Mouse (Mus musculus) intestine, embryonic 14.5 days (tissue): ENCODE data around the gene Ip6k1. TPM values are rescaled to one million over a fixed set of nuclear protein-coding genes. Genes with fewer than 3 reads are reported as not detected.

Source experiments
- ATAC-seq: fragments of 200-750 bp; cut with Nextera tagmentation; replicated peaks from 2 replicates; pipeline ENCODE4 v1.8.0; 2017; ENCODE audit warnings: low read depth, moderate number of reproducible peaks, moderate TSS enrichment, moderate library complexity; ENCODE audit not compliant: low FRiP score, low TSS enrichment
- DNase-seq: peaks from one replicate; pipeline ENCODE4 v3.0.0-alpha.2; 2018; ENCODE audit warnings: low spot score
- H3K27ac ChIP-seq: fragments of 300-500 bp; sonication (generic); 2 replicates; pipeline ENCODE4 v1.5.1; 2014; ENCODE audit warnings: low read depth, mild to moderate bottlenecking, control low read depth
- H3K27me3 ChIP-seq: fragments of 300-500 bp; sonication (generic); replicated peaks from 2 replicates; pipeline ENCODE4 v1.6.1; 2014; ENCODE audit warnings: low read length, control low read depth; ENCODE audit not compliant: control insufficient read depth, insufficient read depth
- H3K36me3 ChIP-seq: fragments of 300-500 bp; sonication (generic); 2 replicates; pipeline ENCODE4 v1.6.1; 2014; ENCODE audit warnings: low read length, control low read depth; ENCODE audit not compliant: control insufficient read depth, insufficient read depth
- H3K4me1 ChIP-seq: fragments of 300-500 bp; sonication (generic); replicated peaks from 2 replicates; pipeline ENCODE4 v1.6.1; 2014; ENCODE audit warnings: low read length, control low read depth, mixed read lengths; ENCODE audit not compliant: control insufficient read depth, insufficient read depth
- H3K4me2 ChIP-seq: fragments of 300-500 bp; sonication (generic); 2 replicates; pipeline ENCODE4 v1.6.1; 2014; ENCODE audit warnings: low read length
- H3K4me3 ChIP-seq: fragments of 300-500 bp; sonication (generic); 2 replicates; pipeline ENCODE4 v1.5.1; 2014; ENCODE audit warnings: low read depth, low read length, control low read depth, mixed read lengths
- H3K9ac ChIP-seq: fragments of 300-500 bp; sonication (generic); 2 replicates; pipeline ENCODE4 v1.6.1; 2014; ENCODE audit warnings: mild to moderate bottlenecking, low read length
- H3K9me3 ChIP-seq: fragments of 300-500 bp; sonication (generic); 2 replicates; pipeline ENCODE4 v1.6.1; 2016; ENCODE audit warnings: low read length, control low read depth; ENCODE audit not compliant: control insufficient read depth
- WGBS: fragments of 180-500 bp; shearing (Covaris S2); extraction: QIAGEN DNeasy Blood & Tissue Kit; methylation state at CpG from one replicate; pipeline ENCODE4 v1.1.7; 2014; 5-methylcytosine and 5-hydroxymethylcytosine counted together
- polyA plus RNA-seq: library from polyadenylated mRNA; unstranded; fragments of >200 nt; fragmentation: Nextera tagmentation; extraction: Ambion mirVana; gene quantifications from 2 replicates; pipeline ENCODE4 v1.2.1, GENCODE M21; 2014

Gene Ip6k1
- polyA plus RNA-seq, 1 experiment from 2014 or later: 25.8 TPM

DNA sequence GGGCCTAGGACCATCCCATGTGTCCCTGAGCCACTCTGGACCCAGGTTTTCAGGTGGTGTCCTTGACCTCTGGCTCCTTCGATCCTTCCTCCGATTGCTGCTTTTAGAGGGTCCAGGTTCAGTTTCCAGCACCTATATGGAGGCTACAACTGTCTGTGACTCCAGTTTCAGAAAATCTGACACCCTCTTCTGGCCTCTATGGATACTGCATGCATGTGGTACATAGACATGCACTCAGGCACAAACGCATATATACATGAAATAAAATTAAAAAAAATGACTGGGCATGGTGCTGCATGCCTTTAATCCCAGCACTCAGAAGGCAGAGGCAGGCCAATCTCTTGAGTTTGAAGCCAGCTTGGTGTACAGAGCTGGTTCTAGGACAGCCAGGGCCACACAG, 25.6 kb downstream of the Ip6k1 start:
- H3K4me2 ChIP-seq: no peak overlapping the region
- 95% methylated on average over 3 of the region's 3 CpGs for WGBS
- no peak overlapping the region for H3K27ac ChIP-seq
- ATAC-seq: no peak
- no peak for DNase-seq
- H3K9ac ChIP-seq: no peak overlapping the region
- peaks cover 57% of the 10 kb centered on the region for H3K36me3 ChIP-seq
- H3K4me1 ChIP-seq: no peaks in the 10 kb centered on the region
- no peak overlapping the region for H3K4me3 ChIP-seq
- H3K27me3 ChIP-seq: no peaks in the 10 kb centered on the region
- H3K9me3 ChIP-seq: no peaks in the 10 kb centered on the region

DNA sequence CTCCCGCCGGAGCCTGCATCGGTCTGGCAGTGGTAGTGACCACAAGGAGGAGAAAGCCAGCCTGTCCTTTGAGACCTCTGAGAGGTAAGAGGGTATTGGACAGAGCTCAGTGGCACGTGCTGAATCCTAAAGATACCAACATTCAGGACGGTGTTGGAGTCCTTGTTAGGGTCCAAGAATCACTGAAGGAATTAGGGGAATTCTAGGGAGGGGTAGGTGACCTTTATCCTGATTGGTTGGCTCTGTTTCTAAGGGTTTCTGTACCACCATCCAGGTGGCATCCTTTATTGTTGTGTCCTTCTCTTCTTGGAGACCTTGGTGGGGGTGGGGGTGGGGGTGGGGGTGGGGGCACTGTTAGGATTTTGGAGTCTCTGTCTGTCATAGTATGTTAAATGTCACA, 29.8 kb downstream of the Ip6k1 start:
- no peak for ATAC-seq
- Histone ChIP-seq H3K27me3 (no peaks in the 10 kb centered on the region), H3K36me3 (peaks cover 54% of the 10 kb centered on the region), H3K4me1 (no peaks in the 10 kb centered on the region), H3K9me3 (no peaks in the 10 kb centered on the region), H3K4me3 (no peak overlapping the region), H3K27ac (no peak overlapping the region), H3K9ac (no peak overlapping the region), H3K4me2 (no peak overlapping the region)
- DNase-seq: no peak
- WGBS: 95% methylated on average over 5 of the region's 5 CpGs

DNA sequence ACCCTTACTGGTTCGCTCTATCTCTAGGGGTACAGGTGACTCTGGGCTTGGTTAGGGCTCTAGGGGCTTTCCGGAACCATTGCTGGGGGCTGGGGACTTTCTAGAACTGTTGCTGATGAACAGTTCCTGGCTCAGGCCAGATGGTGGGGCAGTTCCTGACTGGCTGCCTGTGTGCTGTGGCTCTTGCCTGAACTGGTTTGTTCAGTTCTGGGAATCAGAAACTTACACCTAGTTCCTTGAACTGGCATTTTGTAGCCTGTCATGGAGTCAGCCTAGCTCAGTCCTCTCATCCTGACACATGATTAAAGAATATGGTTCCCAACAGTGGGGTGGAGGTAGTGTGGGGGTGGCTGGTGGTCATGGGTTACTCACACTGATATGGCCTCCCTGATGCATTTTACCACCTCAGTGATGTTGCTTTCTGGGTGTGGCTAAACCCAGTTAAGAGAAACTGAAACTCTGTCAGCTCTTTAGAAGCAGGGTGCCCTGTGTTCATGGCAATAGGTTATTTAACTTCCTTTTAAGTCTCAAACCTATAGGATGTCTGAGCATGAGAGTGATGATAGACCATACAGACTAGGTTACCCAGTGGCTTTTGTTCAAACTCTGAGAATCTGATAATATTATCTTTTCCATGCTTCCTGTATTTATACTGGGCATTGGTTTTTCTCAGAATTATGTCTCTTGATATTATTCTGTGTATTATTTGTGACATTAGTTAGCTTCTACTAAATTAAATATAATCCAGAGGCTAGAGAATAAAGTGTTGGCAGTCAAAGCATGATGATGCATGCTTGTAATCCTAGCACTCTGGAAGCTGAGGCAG, 33.2 kb downstream of the Ip6k1 start:
- DNase-seq: no peak
- Histone ChIP-seq H3K4me1 (no peaks in the 10 kb centered on the region), H3K36me3 (peaks cover 51% of the 10 kb centered on the region), H3K4me2 (no peak overlapping the region), H3K4me3 (no peak overlapping the region), H3K27me3 (no peaks in the 10 kb centered on the region), H3K27ac (no peak overlapping the region), H3K9me3 (no peaks in the 10 kb centered on the region), H3K9ac (no peak overlapping the region)
- no peak for ATAC-seq
- WGBS: 97% methylated on average over 2 of the region's 2 CpGs

DNA sequence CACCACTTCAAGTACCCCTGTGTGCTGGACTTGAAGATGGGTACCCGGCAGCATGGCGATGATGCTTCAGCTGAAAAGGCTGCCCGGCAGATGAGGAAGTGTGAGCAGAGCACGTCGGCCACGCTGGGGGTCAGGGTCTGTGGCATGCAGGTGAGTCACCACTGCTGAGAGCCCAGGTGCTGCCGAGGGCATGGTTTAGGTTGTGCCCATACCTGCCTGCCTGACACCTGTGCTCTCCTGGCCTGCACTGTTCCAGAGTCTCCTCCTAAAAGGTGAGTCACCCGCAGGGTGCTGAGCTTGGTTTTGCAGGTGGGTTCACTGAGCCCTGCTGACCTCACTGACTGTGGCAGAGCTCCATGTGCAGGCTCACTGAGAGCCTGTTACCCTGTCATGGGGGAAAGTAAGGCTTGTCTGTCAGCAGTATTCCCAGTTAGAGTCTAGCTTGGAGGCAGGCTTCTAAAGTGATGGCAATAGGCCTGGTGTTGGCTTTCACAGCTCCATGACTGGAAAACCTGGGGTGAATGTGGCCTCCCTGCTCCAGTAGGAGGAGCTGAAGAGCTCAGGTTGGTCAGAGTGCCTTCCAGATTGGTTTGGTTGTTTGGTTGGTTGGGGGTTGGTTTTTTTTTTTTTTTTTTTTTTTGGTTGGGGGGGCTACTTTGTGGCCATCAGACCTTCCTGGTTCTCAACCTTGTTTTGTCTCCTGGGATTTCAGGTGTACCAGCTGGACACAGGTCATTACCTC, 42.6 kb downstream of the Ip6k1 start:
- no peak overlapping the region for H3K4me2 ChIP-seq
- ATAC-seq: no peak
- H3K36me3 ChIP-seq: peaks cover 64% of the 10 kb centered on the region
- no peak overlapping the region for H3K27ac ChIP-seq
- no peaks in the 10 kb centered on the region for H3K27me3 ChIP-seq
- H3K9me3 ChIP-seq: no peaks in the 10 kb centered on the region
- H3K4me3 ChIP-seq: no peak overlapping the region
- DNase-seq: no peak
- peaks cover 12% of the 10 kb centered on the region; the same call in 1 of the 2 replicates for H3K4me1 ChIP-seq
- 97% methylated on average over 8 of the region's 8 CpGs for WGBS
- H3K9ac ChIP-seq: no peak overlapping the region

DNA sequence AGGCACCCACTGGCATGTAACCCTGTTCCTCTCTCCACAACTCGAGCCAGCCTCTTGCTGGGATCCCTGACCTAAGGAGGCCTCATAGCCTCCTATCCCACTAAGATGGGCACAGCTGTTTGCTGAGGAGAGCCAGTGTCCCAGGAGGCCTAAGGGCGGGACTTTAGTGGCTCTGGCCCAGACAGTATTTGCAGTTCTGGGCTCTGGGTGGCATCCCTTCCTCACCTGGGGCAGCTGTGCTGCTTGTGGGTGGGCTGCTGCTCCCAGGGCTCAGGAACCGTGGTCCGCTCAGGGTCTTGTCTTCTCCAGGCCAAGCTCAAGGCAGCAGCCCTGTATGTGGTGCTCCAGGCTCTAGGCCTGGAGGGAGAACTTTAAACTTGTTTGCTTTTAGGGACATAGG, 44.3 kb downstream of the Ip6k1 start:
- Histone ChIP-seq H3K4me2 (no peak overlapping the region), H3K4me1 (peaks cover 15% of the 10 kb centered on the region; the same call in 1 of the 2 replicates), H3K9ac (no peak overlapping the region), H3K9me3 (no peaks in the 10 kb centered on the region), H3K27me3 (no peaks in the 10 kb centered on the region), H3K27ac (no peak overlapping the region), H3K4me3 (no peak overlapping the region), H3K36me3 (peaks cover 67% of the 10 kb centered on the region)
- WGBS: 94% methylated on average over 4 of the region's 4 CpGs
- DNase-seq (no peak), ATAC-seq (no peak)

DNA sequence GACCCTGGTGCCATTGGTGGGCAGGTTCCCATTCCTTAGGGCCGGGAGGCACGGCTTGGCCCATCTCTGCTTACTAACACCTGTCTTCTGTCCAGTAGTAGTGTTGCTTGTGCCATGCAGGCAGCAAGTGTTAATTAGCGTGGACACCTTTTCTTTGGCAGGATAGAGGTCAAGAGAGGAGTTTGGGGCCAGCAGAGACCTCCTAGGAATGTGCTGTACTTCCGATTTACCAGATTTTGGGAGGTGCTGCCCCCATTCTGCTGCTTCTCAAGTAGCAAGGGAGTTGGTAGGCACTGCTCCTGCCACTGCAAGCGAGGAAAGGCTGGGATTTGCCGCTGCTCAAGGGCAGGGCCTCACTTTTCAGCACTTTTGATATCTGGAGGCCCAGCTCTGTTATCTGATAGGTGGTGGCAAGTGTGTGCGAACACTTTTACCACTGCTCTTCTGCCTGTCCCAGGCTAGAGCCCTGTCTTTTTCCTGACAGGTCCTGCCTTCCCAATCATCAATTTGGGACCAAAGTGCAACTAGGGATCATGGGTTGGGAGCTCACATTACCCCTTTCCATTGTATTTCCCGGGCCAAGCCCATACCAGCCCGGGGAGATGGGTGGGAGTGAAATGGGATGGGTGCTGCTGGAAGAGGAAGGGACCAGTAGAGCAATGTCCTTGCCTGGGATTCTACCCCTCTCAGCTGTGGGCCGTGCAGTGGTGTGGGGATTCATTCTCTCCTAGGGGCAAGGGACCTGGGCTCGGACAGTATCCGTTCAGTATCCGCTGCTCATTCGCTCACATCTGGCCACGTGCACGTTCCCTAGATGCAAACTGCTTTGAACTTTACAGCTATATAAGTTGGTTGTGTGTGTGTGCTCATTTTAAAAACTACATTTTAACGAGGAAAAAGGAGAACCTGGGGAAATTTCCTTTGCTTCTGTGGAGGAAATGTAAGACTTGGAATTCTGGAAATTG, 45.6 kb downstream of the Ip6k1 start:
- Histone ChIP-seq H3K4me1 (peaks cover 15% of the 10 kb centered on the region; the same call in 1 of the 2 replicates), H3K9me3 (no peaks in the 10 kb centered on the region), H3K9ac (peak overlapping the region; percentile 82; the same call in 1 of the 2 replicates), H3K27me3 (no peaks in the 10 kb centered on the region), H3K4me3 (peak overlapping the region; percentile 91; the same call in 1 of the 2 replicates), H3K4me2 (peak overlapping the region; percentile 93), H3K36me3 (peaks cover 58% of the 10 kb centered on the region), H3K27ac (peak overlapping the region; percentile 74)
- 48% methylated on average over 17 of the region's 17 CpGs for WGBS
- ATAC-seq (no peak), DNase-seq (no peak)

DNA sequence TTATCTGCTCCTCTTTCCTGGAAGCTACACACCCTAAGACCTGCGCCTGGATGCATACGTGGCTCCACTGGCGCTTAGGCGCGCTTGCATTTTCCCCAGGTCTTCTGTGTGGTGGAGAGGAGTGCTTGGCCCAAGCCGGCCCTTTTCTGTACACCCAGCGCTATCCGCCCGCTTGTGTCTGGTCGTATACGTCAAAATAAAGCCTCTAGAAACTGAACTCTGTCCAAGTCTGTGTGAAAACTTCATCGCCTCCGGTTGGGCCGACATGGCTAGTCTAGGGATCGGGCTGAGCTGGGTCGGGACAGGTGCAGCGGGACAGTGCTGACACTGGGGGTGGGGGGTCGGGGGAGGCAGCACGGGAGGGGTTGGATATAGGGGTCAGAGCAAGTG, 46.3 kb downstream of the Ip6k1 start:
- Histone ChIP-seq H3K9me3 (no peaks in the 10 kb centered on the region), H3K9ac (peak overlapping the region; percentile 82), H3K4me2 (peak overlapping the region; percentile 93), H3K4me3 (peak overlapping the region; percentile 91), H3K27me3 (no peaks in the 10 kb centered on the region), H3K36me3 (peaks cover 53% of the 10 kb centered on the region), H3K4me1 (peaks cover 19% of the 10 kb centered on the region; the same call in 1 of the 2 replicates), H3K27ac (peak overlapping the region; percentile 74)
- 1% methylated on average over 19 of the region's 19 CpGs for WGBS
- DNase-seq (no peak), ATAC-seq (peak; percentile 44)

DNA sequence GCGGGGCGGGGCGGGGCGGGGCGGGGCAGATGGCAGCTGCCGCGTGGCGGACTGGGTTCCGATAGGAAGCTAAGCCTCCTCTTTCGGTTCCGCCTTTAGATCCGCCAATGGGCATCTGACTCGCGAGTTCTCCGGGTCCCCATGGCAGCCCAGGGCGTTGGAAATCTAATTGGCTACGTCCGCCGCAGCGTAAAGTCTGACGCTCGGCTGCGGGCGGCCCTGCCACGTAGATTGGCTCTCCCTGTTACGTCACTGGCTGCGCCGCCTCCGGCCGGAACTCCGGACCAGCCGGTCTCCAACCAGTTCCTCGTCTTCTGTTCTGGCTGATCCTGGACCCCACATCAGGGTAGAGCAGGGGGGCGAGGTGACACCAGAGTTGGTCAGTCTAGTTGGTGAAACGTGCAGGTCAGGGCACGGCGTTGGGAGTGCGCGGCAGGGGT, 46.7 kb downstream of the Ip6k1 start, which contains the start of gene Gmppb:
Gmppb (plus strand) TSS at position 227 of the 440 bp plus-strand sequence.
- peaks cover 19% of the 10 kb centered on the region; the same call in 1 of the 2 replicates for H3K4me1 ChIP-seq
- WGBS: under 1% methylated on average over 39 of the region's 39 CpGs
- H3K4me2 ChIP-seq: peak within 1 kb of the TSS; percentile 93
- no peaks in the 10 kb centered on the region for H3K27me3 ChIP-seq
- H3K9ac ChIP-seq: peak within 1 kb of the TSS; percentile 82
- H3K36me3 ChIP-seq: peaks cover 57% of the 10 kb centered on the region
- peak; percentile 96 for DNase-seq
- peak within 1 kb of the TSS; percentile 80 for H3K27ac ChIP-seq
- ATAC-seq: peak; percentile 91
- no peaks in the 10 kb centered on the region for H3K9me3 ChIP-seq
- H3K4me3 ChIP-seq: peak within 1 kb of the TSS; percentile 91
